Mouse (Mus musculus) liver, embryonic 14.5 days (tissue): ENCODE data around the gene Serpina10. TPM values are rescaled to one million over a fixed set of nuclear protein-coding genes. Genes with fewer than 3 reads are reported as not detected.
A peak's percentile ranks its signal among the peaks of the same experiment; 100 is the strongest.
"Not testable (repeated sequence)": the region's sequence is repeated elsewhere in the genome, so short reads cannot be mapped to it uniquely, and the experiment has no call there.

Experiments used
- ATAC-seq: fragments of 200-750 bp; cut with Nextera tagmentation; 2 replicates; pipeline ENCODE4 v1.8.0; 2017; ENCODE audit warnings: moderate number of reproducible peaks, mild to moderate bottlenecking, moderate library complexity; ENCODE audit not compliant: insufficient read depth
- DNase-seq, 3 experiments: peaks; one replicate each; pipeline ENCODE4 v3.0.0-alpha.2; 2012 to 2013; ENCODE audit warnings: low read depth in 3 of 3, low spot score in 3 of 3
- H3K27ac ChIP-seq: fragments of 300-500 bp; sonication (generic); 2 replicates; pipeline ENCODE4 v1.5.1; 2014; ENCODE audit warnings: moderate library complexity, mild to moderate bottlenecking, control low read depth, inconsistent platforms
- H3K27me3 ChIP-seq: fragments of 300-500 bp; sonication (generic); 2 replicates; pipeline ENCODE4 v1.6.1; 2014; ENCODE audit warnings: mild to moderate bottlenecking, low read length, moderate library complexity; ENCODE audit not compliant: control insufficient read depth, insufficient read depth
- H3K36me3 ChIP-seq: fragments of 300-500 bp; sonication (generic); replicated peaks from 2 replicates; pipeline ENCODE4 v1.6.1; 2014; ENCODE audit warnings: low read depth; ENCODE audit not compliant: control insufficient read depth, insufficient read depth
- H3K4me1 ChIP-seq, 2 experiments: fragments of 200-500 bp in 1 of 2; fragments of 300-500 bp in 1 of 2; sonication (generic) in 1 of 2; replicated peaks; 2 replicates each; pipeline ENCODE4 v1.6.1; 2012 to 2014; ENCODE audit warnings: antibody characterized with exemption in 1 of 2, inconsistent platforms in 1 of 2, low read length in 1 of 2; ENCODE audit not compliant: control insufficient read depth in 2 of 2, insufficient read depth in 2 of 2
- H3K4me2 ChIP-seq: fragments of 300-500 bp; sonication (generic); 2 replicates; pipeline ENCODE4 v1.6.1; 2014; ENCODE audit warnings: low read depth, mild to moderate bottlenecking, control low read depth, moderate library complexity
- H3K4me3 ChIP-seq, 2 experiments: fragments of 200-500 bp in 1 of 2; fragments of 300-500 bp in 1 of 2; sonication (generic) in 1 of 2; 2 replicates each; pipeline ENCODE4 v1.5.1; 2012 to 2014; ENCODE audit warnings: low read depth in 2 of 2, low read length in 2 of 2, mild to moderate bottlenecking in 2 of 2, control low read depth in 1 of 2, inconsistent platforms in 1 of 2, moderate library complexity in 1 of 2; ENCODE audit not compliant: insufficient read depth in 1 of 2
- H3K9ac ChIP-seq: fragments of 300-500 bp; sonication (generic); replicated peaks from 2 replicates; pipeline ENCODE4 v1.6.1; 2014; ENCODE audit warnings: mild to moderate bottlenecking, control low read depth, moderate library complexity
- H3K9me3 ChIP-seq: fragments of 300-500 bp; sonication (generic); 2 replicates; pipeline ENCODE4 v1.6.1; 2016; ENCODE audit warnings: low read length, mixed read lengths; ENCODE audit not compliant: control insufficient read depth
- CTCF ChIP-seq: IDR thresholded peaks from 2 replicates; pipeline ENCODE4 v1.5.1; 2016; ENCODE audit warnings: antibody characterized with exemption, low read depth, control low read depth
- EP300 ChIP-seq: IDR thresholded peaks from 2 replicates; pipeline ENCODE4 v1.6.1; 2016; ENCODE audit warnings: antibody characterized with exemption, low read depth
- WGBS: fragments of 180-500 bp; shearing (Covaris S2); extraction: QIAGEN DNeasy Blood & Tissue Kit; methylation state at CpG from one replicate; pipeline ENCODE4 v1.1.7; 2014; ENCODE audit not compliant: insufficient replicate concordance; 5-methylcytosine and 5-hydroxymethylcytosine counted together
- polyA plus RNA-seq, 2 experiments: library from polyadenylated mRNA; depleted of rRNA in 1 of 2; stranded (reverse) in 1 of 2; unstranded in 1 of 2; fragments of >200 nt; fragmentation: Nextera tagmentation in 1 of 2; extraction: Ambion mirVana in 1 of 2; gene quantifications; 2 replicates each; pipeline versions ENCODE4 v1.2.1 to v1.2.3; 2012 to 2014

Gene Serpina10
- polyA plus RNA-seq, 2 experiments, result 23.7 to 30.0 TPM

- DNase-seq, result no peak
- no peak for TF ChIP-seq CTCF
Measured at GRCm38 (mm10) chr12:103598411-103598810, 32.8 kb downstream of the Serpina10 start.

GRCm38 (mm10) chr12:103583771-103584170 lies 47.5 kb downstream of the Serpina10 start:
- no peak overlapping the region for H3K9ac ChIP-seq
- WGBS, result 68% methylated on average over 8 of the region's 8 CpGs
- no peaks in the 10 kb centered on the region for H3K36me3 ChIP-seq
- TF ChIP-seq EP300 (no peak), CTCF (no peak)
- H3K9me3 ChIP-seq, result no peaks in the 10 kb centered on the region
- no peak overlapping the region for H3K4me2 ChIP-seq
- H3K4me1 ChIP-seq, result no peaks in the 10 kb centered on the region
- DNase-seq, result no peak
- H3K27me3 ChIP-seq, result no peaks in the 10 kb centered on the region
- H3K27ac ChIP-seq, result no peak overlapping the region
- H3K4me3 ChIP-seq, result no peak overlapping the region
- no peak for ATAC-seq

More at GRCm38 (mm10) chr12:103598411-103598810, 32.8 kb downstream of the Serpina10 start:
- ATAC-seq, result no peak
- Histone ChIP-seq H3K4me3 (no peak overlapping the region), H3K9me3 (no peaks in the 10 kb centered on the region), H3K4me2 (no peak overlapping the region), H3K27ac (no peak overlapping the region), H3K27me3 (no peaks in the 10 kb centered on the region), H3K9ac (no peak overlapping the region), H3K36me3 (no peaks in the 10 kb centered on the region), H3K4me1 (no peaks in the 10 kb centered on the region; a peak in 1 of 4 replicates)
- 30% methylated on average over 2 of the region's 2 CpGs for WGBS

- H3K27me3 ChIP-seq, H3K9me3 ChIP-seq, H3K4me2 ChIP-seq, ATAC-seq, H3K27ac ChIP-seq, H3K9ac ChIP-seq, H3K36me3 ChIP-seq, DNase-seq, H3K4me1 ChIP-seq, H3K4me3 ChIP-seq: not testable (repeated sequence)
- WGBS, result 62% methylated on average over 6 of the region's 6 CpGs
Measured at GRCm38 (mm10) chr12:103578148-103578547, 53.1 kb downstream of the Serpina10 start.

GRCm38 (mm10) chr12:103569690-103570089 lies 61.6 kb downstream of the Serpina10 start:
- no peak for DNase-seq
- Histone ChIP-seq H3K27ac (no peak overlapping the region), H3K27me3 (no peaks in the 10 kb centered on the region), H3K9ac (no peak overlapping the region), H3K4me3 (no peak overlapping the region), H3K4me2 (no peak overlapping the region), H3K36me3 (no peaks in the 10 kb centered on the region), H3K4me1 (no peaks in the 10 kb centered on the region), H3K9me3 (no peaks in the 10 kb centered on the region)
- TF ChIP-seq CTCF, result no peak
- TF ChIP-seq EP300, result no peak
- 39% methylated on average over 6 of the region's 6 CpGs for WGBS
- ATAC-seq, result no peak

GRCm38 (mm10) chr12:103567129-103567528 lies 64.1 kb downstream of the Serpina10 start:
- TF ChIP-seq EP300, result no peak
- TF ChIP-seq CTCF, result 0 out of 2 replicates have a peak, but pooled peaks have one; percentile 12
- H3K4me2 ChIP-seq, result no peak overlapping the region
- ATAC-seq (no peak), DNase-seq (no peak)
- no peak overlapping the region for H3K27ac ChIP-seq
- H3K27me3 ChIP-seq, result no peaks in the 10 kb centered on the region
- no peaks in the 10 kb centered on the region for H3K9me3 ChIP-seq
- H3K36me3 ChIP-seq, result no peaks in the 10 kb centered on the region
- WGBS, result 39% methylated on average over 3 of the region's 3 CpGs
- no peak overlapping the region for H3K9ac ChIP-seq
- H3K4me1 ChIP-seq, result no peaks in the 10 kb centered on the region
- H3K4me3 ChIP-seq, result no peak overlapping the region

- Histone ChIP-seq H3K4me3 (no peak overlapping the region), H3K27ac (no peak overlapping the region), H3K4me2 (no peak overlapping the region), H3K36me3 (no peaks in the 10 kb centered on the region), H3K9me3 (no peaks in the 10 kb centered on the region), H3K27me3 (no peaks in the 10 kb centered on the region), H3K4me1 (no peaks in the 10 kb centered on the region), H3K9ac (no peak overlapping the region)
- WGBS, result 46% methylated on average over 7 of the region's 7 CpGs
- ATAC-seq, result no peak
- TF ChIP-seq CTCF, result no peak
- TF ChIP-seq EP300, result no peak
- no peak for DNase-seq
Measured at GRCm38 (mm10) chr12:103565151-103565550, 66.1 kb downstream of the Serpina10 start.

Other genes starting within 250 kb of the Serpina10 start
- 12.0 and 13.3 TPM in 2 replicates for gene Otub2, start 242.8 kb downstream of the Serpina10 start, polyA plus RNA-seq (2012; rRNA removed)
- 20.0 and 24.9 TPM in 2 replicates for gene Otub2, start 242.8 kb downstream of the Serpina10 start, polyA plus RNA-seq (2014; fragmentation: Nextera tagmentation; extraction: Ambion mirVana)
- gene 9330161L09Rik, start 223.6 kb downstream of the Serpina10 start, polyA plus RNA-seq (2012; rRNA removed), result 0.10 and 0.15 TPM in 2 replicates
- 0.10 TPM in 1 of 2 replicates, not detected in the other for gene 9330161L09Rik, start 223.6 kb downstream of the Serpina10 start, polyA plus RNA-seq (2014; fragmentation: Nextera tagmentation; extraction: Ambion mirVana)
- 17.4 and 25.0 TPM in 2 replicates for gene Ddx24, start 205.6 kb downstream of the Serpina10 start, polyA plus RNA-seq (2012; rRNA removed)
- 38.3 and 44.1 TPM in 2 replicates for gene Ddx24, start 205.6 kb downstream of the Serpina10 start, polyA plus RNA-seq (2014; fragmentation: Nextera tagmentation; extraction: Ambion mirVana)
- gene Ifi27, start 197.2 kb downstream of the Serpina10 start, polyA plus RNA-seq (2012; rRNA removed), result 9.3 and 12.2 TPM in 2 replicates
- gene Ifi27, start 197.2 kb downstream of the Serpina10 start, polyA plus RNA-seq (2014; fragmentation: Nextera tagmentation; extraction: Ambion mirVana), result 12.8 and 18.6 TPM in 2 replicates
- gene Ifi27l2a, start 187.8 kb downstream of the Serpina10 start, polyA plus RNA-seq (2012; rRNA removed), result 5.2 and 7.6 TPM in 2 replicates
- 8.3 and 10.8 TPM in 2 replicates for gene Ifi27l2a, start 187.8 kb downstream of the Serpina10 start, polyA plus RNA-seq (2014; fragmentation: Nextera tagmentation; extraction: Ambion mirVana)
- not detected in 2 replicates for gene Ifi27l2b, start 174.2 kb downstream of the Serpina10 start, polyA plus RNA-seq (2012; rRNA removed)
- gene Ifi27l2b, start 174.2 kb downstream of the Serpina10 start, polyA plus RNA-seq (2014; fragmentation: Nextera tagmentation; extraction: Ambion mirVana), result not detected in 2 replicates
- 0.82 and 0.94 TPM in 2 replicates for gene Ppp4r4, start 99.2 kb downstream of the Serpina10 start, polyA plus RNA-seq (2012; rRNA removed)
- 0.79 and 1.3 TPM in 2 replicates for gene Ppp4r4, start 99.2 kb downstream of the Serpina10 start, polyA plus RNA-seq (2014; fragmentation: Nextera tagmentation; extraction: Ambion mirVana)
- 793 and 825 TPM in 2 replicates for gene Serpina6, start 25.8 kb upstream of the Serpina10 start, polyA plus RNA-seq (2012; rRNA removed)
- 1,383 and 1,635 TPM in 2 replicates for gene Serpina6, start 25.8 kb upstream of the Serpina10 start, polyA plus RNA-seq (2014; fragmentation: Nextera tagmentation; extraction: Ambion mirVana)
- gene Serpina16, start 44.7 kb upstream of the Serpina10 start, polyA plus RNA-seq (2012; rRNA removed), result 0.03 and 0.04 TPM in 2 replicates
- gene Serpina16, start 44.7 kb upstream of the Serpina10 start, polyA plus RNA-seq (2014; fragmentation: Nextera tagmentation; extraction: Ambion mirVana), result 0.06 and 0.11 TPM in 2 replicates
- gene Serpina1f, start 64.1 kb upstream of the Serpina10 start, polyA plus RNA-seq (2012; rRNA removed), result not detected in 2 replicates
- gene Serpina1f, start 64.1 kb upstream of the Serpina10 start, polyA plus RNA-seq (2014; fragmentation: Nextera tagmentation; extraction: Ambion mirVana), result 0.18 TPM in 1 of 2 replicates, not detected in the other
- 173 and 195 TPM in 2 replicates for gene Serpina1d, start 142.1 kb upstream of the Serpina10 start, polyA plus RNA-seq (2012; rRNA removed)
- gene Serpina1d, start 142.1 kb upstream of the Serpina10 start, polyA plus RNA-seq (2014; fragmentation: Nextera tagmentation; extraction: Ambion mirVana), result 217 and 229 TPM in 2 replicates
- 741 and 971 TPM in 2 replicates for gene Serpina1b, start 198.9 kb upstream of the Serpina10 start, polyA plus RNA-seq (2012; rRNA removed)
- 823 and 862 TPM in 2 replicates for gene Serpina1b, start 198.9 kb upstream of the Serpina10 start, polyA plus RNA-seq (2014; fragmentation: Nextera tagmentation; extraction: Ambion mirVana)
- gene Serpina1a, start 232.1 kb upstream of the Serpina10 start, polyA plus RNA-seq (2012; rRNA removed), result 500 and 557 TPM in 2 replicates
- gene Serpina1a, start 232.1 kb upstream of the Serpina10 start, polyA plus RNA-seq (2014; fragmentation: Nextera tagmentation; extraction: Ambion mirVana), result 503 and 519 TPM in 2 replicates